Mouse (Mus musculus) neural tube, embryonic 13.5 days (tissue): Measurements from ENCODE around the gene Ifrd2. TPM values are rescaled to one million over a fixed set of nuclear protein-coding genes. Genes with fewer than 3 reads are reported as not detected.
"Not testable (repeated sequence)": the region's sequence is repeated elsewhere in the genome, so short reads cannot be mapped to it uniquely, and the experiment has no call there.

Source experiments
- ATAC-seq: fragments of 200-750 bp; cut with Nextera tagmentation; 2 replicates; pipeline ENCODE4 v1.8.0; 2017; ENCODE audit warnings: low read depth, mild to moderate bottlenecking, moderate TSS enrichment, moderate library complexity
- H3K27ac ChIP-seq: fragments of 300-500 bp; sonication (generic); replicated peaks from 2 replicates; pipeline ENCODE4 v1.5.1; 2015; ENCODE audit warnings: moderate library complexity, mild to moderate bottlenecking, inconsistent platforms
- H3K27me3 ChIP-seq: fragments of 300-500 bp; sonication (generic); 2 replicates; pipeline ENCODE4 v1.6.1; 2015; ENCODE audit warnings: mild to moderate bottlenecking, inconsistent platforms
- H3K36me3 ChIP-seq: fragments of 300-500 bp; sonication (generic); 2 replicates; pipeline ENCODE4 v1.6.1; 2015; ENCODE audit warnings: mild to moderate bottlenecking, inconsistent platforms
- H3K4me1 ChIP-seq: fragments of 300-500 bp; sonication (generic); replicated peaks from 2 replicates; pipeline ENCODE4 v1.6.1; 2015; ENCODE audit warnings: inconsistent platforms
- H3K4me2 ChIP-seq: fragments of 300-500 bp; sonication (generic); 2 replicates; pipeline ENCODE4 v1.6.1; 2015; ENCODE audit warnings: inconsistent platforms, mild to moderate bottlenecking, moderate library complexity
- H3K4me3 ChIP-seq: fragments of 300-500 bp; sonication (generic); 2 replicates; pipeline ENCODE4 v1.5.1; 2015; ENCODE audit warnings: mild to moderate bottlenecking, inconsistent platforms
- H3K9ac ChIP-seq: fragments of 300-500 bp; sonication (generic); 2 replicates; pipeline ENCODE4 v1.6.1; 2015; ENCODE audit warnings: moderate library complexity, mild to moderate bottlenecking, inconsistent platforms
- H3K9me3 ChIP-seq: fragments of 300-500 bp; sonication (generic); 2 replicates; pipeline ENCODE4 v1.6.1; 2016; ENCODE audit warnings: inconsistent platforms
- WGBS: fragments of 180-500 bp; shearing (Covaris S2); methylation state at CpG from one replicate; pipeline ENCODE4 v1.1.7; 2015; 5-methylcytosine and 5-hydroxymethylcytosine counted together
- polyA plus RNA-seq: library from polyadenylated mRNA; unstranded; fragments of >200 nt; fragmentation: Nextera tagmentation; extraction: Ambion mirVana; gene quantifications from 2 replicates; pipeline ENCODE4 v1.2.1, GENCODE M21; 2015

Ifrd2 gene
- polyA plus RNA-seq, 1 experiment from 2014 or later, result 13.5 TPM

DNA sequence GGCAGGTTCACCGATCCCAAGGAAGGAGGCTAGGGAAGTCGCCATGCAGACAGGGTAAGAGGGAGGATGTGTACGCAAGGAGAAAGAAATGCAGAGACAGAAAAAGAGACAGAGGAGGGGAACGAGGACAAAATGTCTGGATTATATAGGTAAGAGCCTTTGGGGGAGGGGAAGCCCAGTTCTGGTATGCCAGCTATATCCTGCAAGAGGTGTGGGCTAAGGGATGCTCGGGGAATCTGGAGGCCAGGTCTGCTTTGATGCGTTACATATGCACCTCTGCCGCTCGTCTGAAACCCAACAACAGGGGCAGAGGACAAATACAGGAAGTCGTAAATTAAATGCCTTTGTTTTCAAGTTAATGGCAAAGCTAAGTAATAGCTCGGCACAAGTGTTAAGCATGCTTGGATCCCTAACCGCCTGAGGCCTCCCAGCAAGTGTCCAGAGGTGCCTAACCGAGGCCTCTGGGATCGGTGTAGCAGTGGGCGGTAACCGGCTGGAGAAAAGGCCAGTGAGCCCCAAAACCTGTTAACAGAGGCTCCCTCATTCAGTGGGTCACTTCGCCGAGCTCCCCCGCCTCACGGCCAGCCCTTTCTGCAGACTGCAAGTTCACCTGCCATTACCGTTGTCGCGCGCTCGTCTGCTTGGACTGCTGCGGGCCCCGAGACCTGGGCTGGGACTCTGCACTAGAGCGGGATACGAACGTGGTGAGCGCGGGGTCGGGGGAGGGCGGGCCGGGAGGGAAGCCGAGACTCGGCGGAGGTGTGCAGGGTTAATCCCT, 33.7 kb upstream of the Ifrd2 start:
- H3K9ac ChIP-seq, result peak overlapping the region; percentile 81
- WGBS, result 4% methylated on average over 37 of the region's 37 CpGs
- H3K27ac ChIP-seq, result peak overlapping the region; percentile 84
- H3K4me1 ChIP-seq, result peaks cover 54% of the 10 kb centered on the region
- peak; percentile 80 for ATAC-seq
- H3K27me3 ChIP-seq, result peaks cover 45% of the 10 kb centered on the region
- H3K4me3 ChIP-seq, result peak overlapping the region; percentile 80
- peaks cover 18% of the 10 kb centered on the region for H3K36me3 ChIP-seq
- no peaks in the 10 kb centered on the region for H3K9me3 ChIP-seq
- peak overlapping the region; percentile 97 for H3K4me2 ChIP-seq

DNA sequence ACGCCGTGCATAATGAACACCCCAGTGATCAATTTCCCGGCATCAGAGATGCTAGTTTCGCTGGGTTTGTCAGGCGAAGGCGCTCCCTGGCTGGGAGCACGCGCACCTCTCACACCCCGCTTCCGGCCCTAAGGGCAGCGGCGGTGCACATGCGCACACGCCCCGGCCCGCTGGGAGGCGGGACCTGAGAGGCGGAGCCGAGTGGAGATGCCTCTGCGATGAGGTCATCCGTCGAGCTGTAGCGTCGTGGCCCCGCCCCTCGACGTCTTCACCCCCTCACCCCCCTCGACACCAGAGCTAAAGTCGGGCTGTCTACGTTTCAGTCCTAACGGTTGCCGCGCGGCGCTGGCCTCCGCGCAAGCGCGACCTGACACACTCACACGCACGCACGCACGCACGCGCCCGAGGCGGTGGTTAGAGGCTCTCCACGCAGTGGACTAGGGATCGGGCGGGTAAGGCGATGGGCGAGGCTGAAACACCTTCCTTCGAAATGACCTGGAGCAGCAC, 33.1 kb upstream of the Ifrd2 start:
- peak; percentile 95 for ATAC-seq
- Histone ChIP-seq H3K27me3 (peaks cover 38% of the 10 kb centered on the region), H3K9me3 (no peaks in the 10 kb centered on the region), H3K4me3 (peak overlapping the region; percentile 80), H3K36me3 (peaks cover 25% of the 10 kb centered on the region), H3K27ac (peak overlapping the region; percentile 93), H3K9ac (peak overlapping the region; percentile 85), H3K4me2 (peak overlapping the region; percentile 97), H3K4me1 (peaks cover 54% of the 10 kb centered on the region)
- under 1% methylated on average over 53 of the region's 53 CpGs for WGBS

DNA sequence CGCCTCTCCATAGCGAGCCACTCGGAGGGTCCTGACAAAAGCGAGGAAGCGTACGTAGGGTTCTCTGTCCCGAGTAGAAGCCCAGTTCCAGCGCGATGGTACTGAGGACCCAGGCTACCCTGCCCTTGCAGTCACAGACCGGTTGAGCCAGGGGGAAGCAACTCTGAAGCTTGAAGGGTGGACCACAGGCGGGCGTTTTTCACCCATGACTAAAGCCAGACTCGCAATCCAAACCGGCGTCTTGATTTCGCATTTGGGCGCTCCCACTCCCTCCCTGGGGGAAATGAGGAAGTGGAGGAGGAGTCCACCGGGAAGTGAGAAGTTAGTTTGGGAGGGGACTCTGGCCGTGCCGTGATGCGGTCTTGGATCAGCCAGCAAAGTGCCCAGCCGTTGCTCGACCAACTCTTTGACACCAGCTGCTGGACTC, 32.4 kb upstream of the Ifrd2 start:
- peaks cover 54% of the 10 kb centered on the region for H3K4me1 ChIP-seq
- peak overlapping the region; percentile 80 for H3K4me3 ChIP-seq
- H3K27ac ChIP-seq, result peak overlapping the region; percentile 93
- peaks cover 31% of the 10 kb centered on the region for H3K36me3 ChIP-seq
- H3K9ac ChIP-seq, result peak overlapping the region; percentile 85
- H3K4me2 ChIP-seq, result peak overlapping the region; percentile 97
- peaks cover 31% of the 10 kb centered on the region for H3K27me3 ChIP-seq
- ATAC-seq, result peak; percentile 55
- no peaks in the 10 kb centered on the region for H3K9me3 ChIP-seq
- under 1% methylated on average over 23 of the region's 23 CpGs for WGBS

DNA sequence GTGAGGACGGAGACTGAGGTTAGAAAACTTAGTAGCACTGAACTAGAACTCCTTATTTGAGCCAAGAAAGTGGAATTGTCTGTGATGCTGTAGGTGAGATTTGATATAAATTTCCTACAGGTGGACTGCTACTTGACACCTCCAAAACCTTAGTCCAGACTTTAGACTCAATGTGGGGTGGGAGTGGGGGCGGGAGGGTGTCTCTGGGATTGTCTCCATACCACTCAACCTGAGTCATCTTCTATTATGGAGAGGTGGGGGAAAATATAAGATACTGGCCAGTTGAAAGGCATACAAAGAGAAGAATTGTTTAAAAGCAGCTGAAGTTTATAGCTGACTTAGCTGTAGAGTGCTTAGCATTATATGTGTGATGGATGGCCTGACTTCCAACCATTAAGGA, 31.7 kb upstream of the Ifrd2 start:
- Histone ChIP-seq H3K4me3 (peak overlapping the region; percentile 80), H3K9ac (peak overlapping the region; percentile 85), H3K9me3 (no peaks in the 10 kb centered on the region), H3K4me2 (peak overlapping the region; percentile 97), H3K27ac (no peak overlapping the region), H3K4me1 (peaks cover 52% of the 10 kb centered on the region), H3K27me3 (peaks cover 25% of the 10 kb centered on the region), H3K36me3 (peaks cover 38% of the 10 kb centered on the region)
- ATAC-seq, result no peak
- 55% methylated on average over 2 of the region's 2 CpGs for WGBS

DNA sequence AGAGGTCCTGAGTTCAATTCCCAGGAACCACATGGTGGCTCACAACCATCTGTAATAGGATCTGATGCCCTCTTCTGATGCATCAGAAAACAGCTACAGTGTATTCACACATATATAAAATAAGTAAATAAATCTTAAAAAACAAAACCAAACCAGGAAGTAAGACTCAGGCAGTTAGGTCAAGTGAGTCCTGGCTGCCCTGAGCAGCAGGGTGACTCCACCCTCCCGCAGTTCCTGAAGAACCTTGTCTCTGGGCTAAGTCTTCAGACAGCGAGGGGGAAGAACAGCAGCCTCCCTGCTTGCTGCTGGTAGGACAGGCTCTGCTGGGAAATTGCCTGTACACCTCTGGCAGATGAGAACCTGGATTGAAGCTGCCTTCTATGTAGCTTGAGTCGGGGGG, 31.1 kb upstream of the Ifrd2 start:
- Histone ChIP-seq H3K36me3 (peaks cover 44% of the 10 kb centered on the region), H3K4me2 (peak overlapping the region; percentile 97), H3K9me3 (no peaks in the 10 kb centered on the region), H3K27ac (no peak overlapping the region), H3K4me1 (peaks cover 45% of the 10 kb centered on the region), H3K9ac (peak overlapping the region; percentile 85), H3K27me3 (peaks cover 18% of the 10 kb centered on the region), H3K4me3 (no peak overlapping the region)
- WGBS, result 84% methylated on average over 3 of the region's 3 CpGs
- ATAC-seq, result no peak

DNA sequence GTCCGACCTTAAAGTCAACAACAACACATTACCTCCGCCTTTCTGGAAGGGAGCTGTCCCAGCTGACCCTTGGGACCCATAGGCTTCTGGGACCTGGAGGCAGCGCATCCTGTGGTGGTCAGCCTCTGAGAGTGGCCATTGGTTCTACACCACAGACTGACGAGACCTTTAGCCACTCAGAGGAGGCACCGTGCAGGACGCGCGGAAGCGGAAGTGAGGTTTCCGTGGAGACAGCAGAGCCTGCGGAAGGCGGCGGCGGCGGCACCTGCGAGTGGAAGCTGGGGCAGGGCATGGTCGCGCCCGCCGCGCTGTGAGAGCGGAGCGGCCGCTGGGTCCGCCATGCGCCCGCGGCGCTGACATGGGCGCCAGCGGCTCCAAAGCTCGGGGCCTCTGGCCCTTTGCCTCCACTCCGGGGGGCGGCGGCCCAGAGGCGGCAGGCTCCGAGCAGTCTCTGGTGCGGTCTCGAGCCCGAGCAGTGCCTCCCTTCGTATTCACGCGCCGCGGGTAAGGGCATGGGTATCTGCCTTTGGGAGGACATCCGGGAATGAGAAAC, 24.3 kb upstream of the Ifrd2 start, which contains the start of gene Tusc2:
Gene Tusc2, plus strand, starts transcription at position 227 of the 553 bp plus-strand sequence.
- under 1% methylated on average over 46 of the region's 46 CpGs for WGBS

DNA sequence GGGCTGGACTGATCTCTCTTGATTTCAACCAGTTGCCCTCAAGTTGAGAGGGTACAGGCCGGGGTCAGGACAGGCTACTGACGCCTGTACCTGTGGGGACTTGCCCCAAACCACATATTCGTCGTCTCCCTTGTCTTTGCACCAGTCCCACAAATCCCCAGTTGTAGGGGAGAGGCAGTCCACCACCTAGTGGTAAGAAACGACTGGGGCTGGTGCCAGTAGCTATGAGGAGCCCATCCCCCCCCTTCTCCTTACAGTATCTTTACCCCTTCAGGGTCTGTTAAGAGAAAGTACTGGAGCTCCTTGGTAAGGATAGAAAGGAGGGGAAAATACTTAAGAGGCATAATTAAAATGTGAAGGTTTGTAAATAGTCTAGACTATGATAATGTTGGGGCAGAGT, 21.9 kb upstream of the Ifrd2 start:
- H3K4me3 ChIP-seq, result not testable (repeated sequence)
- H3K4me1 ChIP-seq, result peaks cover 56% of the 10 kb centered on the region
- peak overlapping the region; percentile 78 for H3K4me2 ChIP-seq

More for the DNA sequence above, 24.3 kb upstream of the Ifrd2 start, which contains the start of gene Tusc2:
- Histone ChIP-seq H3K4me3 (peak within 1 kb of the TSS; percentile 97), H3K9ac (peak within 1 kb of the TSS; percentile 95), H3K36me3 (peaks cover 69% of the 10 kb centered on the region), H3K27ac (peak within 1 kb of the TSS; percentile 80), H3K4me2 (peak within 1 kb of the TSS; percentile 78), H3K27me3 (no peaks in the 10 kb centered on the region), H3K9me3 (no peaks in the 10 kb centered on the region), H3K4me1 (peaks cover 43% of the 10 kb centered on the region)
- peak; percentile 94 for ATAC-seq

DNA sequence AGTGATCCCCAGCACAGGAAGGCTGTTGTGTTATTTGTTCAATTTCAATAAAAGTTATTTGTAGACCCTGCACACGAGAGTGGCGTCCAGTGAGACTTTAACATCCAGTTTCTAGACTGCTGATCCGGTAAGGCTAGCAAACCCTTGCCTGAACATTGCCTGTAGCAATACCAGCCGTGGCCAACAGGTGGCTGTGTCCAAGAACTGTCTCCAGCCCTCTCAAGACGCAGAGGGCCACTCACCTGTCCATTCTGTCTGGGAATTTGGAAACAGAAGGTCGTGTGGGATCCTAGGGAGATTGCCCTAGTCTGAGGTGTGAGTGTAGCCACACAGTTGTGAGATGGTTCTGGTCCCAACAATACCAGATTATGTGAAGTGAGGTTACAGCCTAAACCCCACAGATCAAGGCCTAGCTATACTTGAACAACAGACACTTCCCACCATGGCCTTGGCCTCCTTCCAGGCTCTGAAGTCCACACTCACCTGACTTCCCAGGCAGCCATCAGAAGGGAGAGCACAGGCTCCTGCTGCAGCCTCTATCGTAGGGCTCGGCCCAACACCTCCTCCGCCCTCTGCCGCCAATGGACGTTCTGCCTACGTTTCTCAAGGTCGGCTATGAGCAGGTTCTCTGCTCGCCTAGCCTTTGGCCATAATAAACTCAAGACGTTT, 21.3 kb upstream of the Ifrd2 start:
- H3K36me3 ChIP-seq, result peaks cover 47% of the 10 kb centered on the region
- no peak for ATAC-seq
- 0 out of 2 replicates have a peak overlapping the region, but pooled peaks have one; percentile 9 for H3K4me3 ChIP-seq
- peak overlapping the region; percentile 63; the same call in 1 of the 2 replicates for H3K27ac ChIP-seq
- no peaks in the 10 kb centered on the region for H3K27me3 ChIP-seq
- peaks cover 63% of the 10 kb centered on the region for H3K4me1 ChIP-seq
- peak overlapping the region; percentile 27 for H3K4me2 ChIP-seq
- 60% methylated on average over 15 of the region's 15 CpGs for WGBS
- 0 out of 2 replicates have a peak overlapping the region, but pooled peaks have one; percentile 26 for H3K9ac ChIP-seq
- no peaks in the 10 kb centered on the region for H3K9me3 ChIP-seq

More for the DNA sequence above, 21.9 kb upstream of the Ifrd2 start:
- not testable (repeated sequence) for H3K9me3 ChIP-seq, H3K27me3 ChIP-seq, ATAC-seq, H3K9ac ChIP-seq
- 42% methylated on average over 5 of the region's 5 CpGs for WGBS
- H3K27ac ChIP-seq, result peak overlapping the region; percentile 23; the same call in 1 of the 2 replicates
- H3K36me3 ChIP-seq, result peaks cover 47% of the 10 kb centered on the region

DNA sequence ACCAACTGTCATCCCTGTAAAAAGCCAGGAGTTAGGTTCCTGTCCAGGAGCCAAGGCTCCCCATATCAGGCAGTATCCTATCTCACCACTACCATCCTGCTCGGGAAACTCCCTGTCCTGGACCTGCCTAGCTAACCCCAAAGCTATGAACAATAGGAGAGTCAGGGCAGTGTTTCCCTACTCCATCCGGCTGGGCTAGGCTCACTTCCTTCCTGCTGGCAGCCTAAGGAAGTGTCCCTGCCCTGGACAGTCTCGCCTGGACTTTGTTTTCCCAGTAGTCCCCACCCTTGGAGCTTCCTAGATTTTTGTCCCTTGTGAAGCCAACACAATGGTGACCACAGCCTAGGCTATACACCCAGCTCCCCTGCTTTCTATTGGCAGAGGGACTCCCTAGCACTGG, 20.6 kb upstream of the Ifrd2 start:
- peaks cover 69% of the 10 kb centered on the region for H3K4me1 ChIP-seq
- H3K36me3 ChIP-seq, result peaks cover 47% of the 10 kb centered on the region
- no peaks in the 10 kb centered on the region for H3K27me3 ChIP-seq
- H3K9me3 ChIP-seq, result no peaks in the 10 kb centered on the region
- no peak overlapping the region for H3K9ac ChIP-seq
- peak overlapping the region; percentile 96; the same call in 1 of the 2 replicates for H3K4me2 ChIP-seq
- WGBS, result 64% methylated on average over 3 of the region's 3 CpGs
- H3K27ac ChIP-seq, result peak overlapping the region; percentile 84; the same call in 1 of the 2 replicates
- no peak for ATAC-seq
- no peak overlapping the region for H3K4me3 ChIP-seq

DNA sequence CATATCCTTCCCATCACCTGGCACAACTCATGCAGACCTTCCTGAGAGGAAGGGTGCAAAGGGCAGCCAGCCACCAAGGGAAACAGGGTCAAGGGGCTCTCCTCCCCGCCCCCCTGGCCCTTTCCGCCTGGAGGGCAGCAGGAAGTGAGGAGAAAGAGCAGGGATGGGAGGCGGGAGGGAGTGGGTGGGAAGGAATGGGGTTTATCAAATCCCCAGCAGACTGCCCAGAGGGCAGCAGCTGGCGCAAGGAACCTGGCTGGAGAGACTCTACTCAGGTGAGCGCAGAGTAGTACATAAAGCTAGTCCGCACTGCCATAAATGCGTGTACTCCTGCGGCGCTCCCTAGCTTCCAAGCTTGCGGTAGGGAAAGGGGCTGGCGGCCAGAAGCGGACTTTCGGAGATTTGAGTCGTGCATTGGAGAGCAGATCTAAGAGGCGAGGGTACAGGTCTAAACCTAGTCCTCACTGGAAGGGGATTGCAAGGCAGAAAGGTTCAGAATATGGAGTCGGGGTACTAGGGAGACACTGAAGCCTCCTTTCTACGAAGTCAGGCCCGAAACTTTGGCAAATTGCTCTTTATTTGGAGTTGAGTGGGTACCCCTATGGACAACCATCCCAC, 19.6 kb upstream of the Ifrd2 start, which contains the start of gene Hyal2:
Gene Hyal2, plus strand, starts transcription at position 244 of the 618 bp plus-strand sequence.
- no peaks in the 10 kb centered on the region for H3K9me3 ChIP-seq
- H3K4me2 ChIP-seq, result peak within 1 kb of the TSS; percentile 96
- no peak for ATAC-seq
- H3K27ac ChIP-seq, result peak within 1 kb of the TSS; percentile 84
- H3K4me1 ChIP-seq, result peaks cover 71% of the 10 kb centered on the region
- H3K9ac ChIP-seq, result peak within 1 kb of the TSS; percentile 92
- 8% methylated on average over 18 of the region's 18 CpGs for WGBS
- H3K36me3 ChIP-seq, result peaks cover 51% of the 10 kb centered on the region
- no peaks in the 10 kb centered on the region for H3K27me3 ChIP-seq
- H3K4me3 ChIP-seq, result peak within 1 kb of the TSS; percentile 85
